Mouse (Mus musculus): ENCODE results near the gene Kif22. TPM values are rescaled to one million over a fixed set of nuclear protein-coding genes. Genes with fewer than 3 reads are reported as not detected.
"Not testable (repeated sequence)": the region's sequence is repeated elsewhere in the genome, so short reads cannot be mapped to it uniquely, and the experiment has no call there.

The Kif22 gene
- polyA plus RNA-seq (2015; fragmentation: Nextera tagmentation; extraction: Ambion mirVana), result 90.7 and 96.9 TPM in 2 replicates

- Histone ChIP-seq H3K4me1 (peaks cover 20% of the 10 kb centered on the region), H3K4me2 (peak within 1 kb of the TSS; percentile 90), H3K27ac (peak within 1 kb of the TSS; percentile 84), H3K4me3 (peak within 1 kb of the TSS; percentile 89), H3K9me3 (no peaks in the 10 kb centered on the region), H3K36me3 (peaks cover 3% of the 10 kb centered on the region; the same call in 1 of the 2 replicates), H3K27me3 (no peaks in the 10 kb centered on the region), H3K9ac (peak within 1 kb of the TSS; percentile 81)
- peak; percentile 84; the same call in 1 of the 2 replicates for ATAC-seq (ENCODE audit: insufficient number of reproducible peaks, low FRiP score, low TSS enrichment, low read depth)
- under 1% methylated on average over 53 of the region's 53 CpGs for WGBS
Measured at GRCm38 (mm10) chr7:127041851-127042672, at the start of gene Kif22. Kif22 (minus strand) TSS chr7:127042471.

DNA sequence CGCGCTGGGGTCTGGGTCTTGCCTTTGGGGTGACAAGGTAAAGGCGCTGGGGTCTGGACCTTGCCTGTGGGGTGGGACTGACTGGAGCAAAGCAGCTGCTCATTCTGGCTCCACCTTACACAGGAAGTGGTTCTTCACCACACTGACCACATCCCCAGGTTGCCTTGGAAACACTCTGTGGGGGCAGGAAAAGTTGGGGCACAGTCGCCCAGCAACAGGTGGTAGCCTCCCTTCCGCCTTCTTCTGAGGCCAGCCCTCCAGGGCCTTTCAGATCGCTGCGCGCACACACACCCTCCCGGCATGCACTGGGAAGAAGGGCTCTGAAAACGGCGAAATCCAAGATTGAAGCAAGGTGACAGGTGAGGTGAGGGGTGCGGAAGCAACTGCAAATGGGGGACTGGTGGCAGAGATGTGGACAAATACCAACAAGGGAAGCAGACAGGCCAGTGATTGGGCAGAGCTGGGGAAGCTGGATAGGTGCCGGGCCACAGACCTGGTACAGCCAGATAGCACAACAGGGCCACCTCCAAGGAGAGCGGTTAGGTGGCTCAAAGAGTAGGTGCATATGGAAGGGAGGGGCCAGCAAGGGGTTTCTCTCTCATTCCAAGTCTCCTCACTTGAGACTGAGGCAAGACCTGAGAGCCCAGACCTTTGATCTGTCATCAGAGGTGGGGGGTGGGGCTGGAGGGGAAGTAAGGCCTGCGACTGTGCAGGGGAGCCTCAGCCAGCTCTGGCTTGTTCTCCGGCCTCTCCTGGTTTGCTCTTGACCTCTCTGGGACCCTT, 49.0 kb upstream of the Kif22 start, which contains the start of gene AI467606:
Gene AI467606 (plus strand): TSS at position 246 of the 783 bp plus-strand sequence.
- Histone ChIP-seq H3K9me3 (no peaks in the 10 kb centered on the region), H3K27me3 (no peaks in the 10 kb centered on the region), H3K36me3 (no peaks in the 10 kb centered on the region), H3K9ac (no peak within 1 kb of the TSS), H3K27ac (no peak within 1 kb of the TSS), H3K4me1 (peaks cover 12% of the 10 kb centered on the region), H3K4me2 (peak within 1 kb of the TSS; percentile 33), H3K4me3 (peak within 1 kb of the TSS; percentile 24)
- WGBS, result 62% methylated on average over 16 of the region's 16 CpGs
- peak; percentile 72 for ATAC-seq (ENCODE audit: insufficient number of reproducible peaks, low FRiP score, low TSS enrichment, low read depth)

DNA sequence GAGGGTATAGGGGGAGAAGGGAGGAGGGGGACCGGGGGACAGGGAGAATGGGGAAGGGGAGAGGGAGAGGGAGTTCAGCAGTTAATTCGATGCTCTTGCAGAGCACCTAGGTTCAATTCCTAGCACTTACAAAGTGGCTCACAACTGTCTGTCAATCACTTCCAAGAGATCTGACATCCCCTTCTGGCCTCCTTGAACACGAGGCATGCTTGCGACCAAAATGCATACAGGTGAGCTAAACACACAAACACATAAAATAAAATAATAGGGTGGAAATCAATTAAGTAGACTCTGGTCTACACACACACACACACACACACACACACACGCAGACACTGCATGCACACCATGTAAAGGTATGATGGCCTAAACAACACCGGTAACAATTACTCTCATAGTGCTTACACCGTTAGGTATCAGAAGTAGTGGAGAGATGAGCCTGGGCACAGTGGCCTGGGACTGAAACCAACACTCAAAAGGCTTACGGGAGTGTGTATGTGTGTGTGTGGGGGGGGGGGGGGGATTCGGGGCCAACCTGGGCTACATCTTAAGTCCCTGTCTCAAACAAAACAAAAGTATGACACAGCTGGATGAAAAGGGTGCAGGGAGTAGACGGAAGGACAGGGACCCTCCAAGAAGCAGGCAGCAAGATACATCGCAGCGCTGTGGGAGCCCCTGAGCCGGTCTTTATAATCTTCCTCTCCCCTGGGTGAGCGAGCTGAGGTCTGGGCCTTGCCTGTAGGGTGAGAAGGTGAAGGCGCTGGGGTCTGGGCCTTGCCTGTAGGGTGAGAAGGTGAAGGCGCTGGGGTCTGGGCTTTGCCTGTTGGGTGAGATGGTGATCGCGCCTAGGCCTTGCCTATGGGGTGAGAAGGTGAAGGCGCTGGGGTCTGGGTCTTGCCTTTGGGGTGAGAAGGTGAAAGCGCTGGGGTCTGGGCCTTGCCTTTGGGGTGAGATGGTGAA, 48.2 kb upstream of the Kif22 start:
- Histone ChIP-seq H3K27me3 (no peaks in the 10 kb centered on the region), H3K4me1 (peaks cover 12% of the 10 kb centered on the region), H3K27ac (no peak overlapping the region), H3K4me2 (no peak overlapping the region), H3K36me3 (no peaks in the 10 kb centered on the region), H3K4me3 (no peak overlapping the region), H3K9me3 (no peaks in the 10 kb centered on the region), H3K9ac (no peak overlapping the region)
- peak; percentile 30; the same call in 1 of the 2 replicates for ATAC-seq (ENCODE audit: insufficient number of reproducible peaks, low FRiP score, low TSS enrichment, low read depth)
- WGBS, result 86% methylated on average over 20 of the region's 20 CpGs

- peaks cover 12% of the 10 kb centered on the region for H3K4me1 ChIP-seq
- no peaks in the 10 kb centered on the region for H3K9me3 ChIP-seq
- 0 out of 2 replicates have a peak overlapping the region, but pooled peaks have one; percentile 9 for H3K4me3 ChIP-seq
- peak overlapping the region; percentile 35 for H3K4me2 ChIP-seq
- H3K9ac ChIP-seq, result no peak overlapping the region
- no peak overlapping the region for H3K27ac ChIP-seq
- 22% methylated on average over 27 of the region's 27 CpGs for WGBS
- no peaks in the 10 kb centered on the region for H3K36me3 ChIP-seq
- no peak for ATAC-seq (ENCODE audit: insufficient number of reproducible peaks, low FRiP score, low TSS enrichment, low read depth)
- no peaks in the 10 kb centered on the region for H3K27me3 ChIP-seq
Measured at GRCm38 (mm10) chr7:127088901-127089845, 46.9 kb upstream of the Kif22 start.

GRCm38 (mm10) chr7:127088083-127088482, 45.8 kb upstream of the Kif22 start:
- no peak for ATAC-seq (ENCODE audit: insufficient number of reproducible peaks, low FRiP score, low TSS enrichment, low read depth)
- H3K4me3 ChIP-seq, result no peak overlapping the region
- H3K9me3 ChIP-seq, result no peaks in the 10 kb centered on the region
- no peaks in the 10 kb centered on the region for H3K36me3 ChIP-seq
- no peaks in the 10 kb centered on the region for H3K27me3 ChIP-seq
- no peak overlapping the region for H3K4me2 ChIP-seq
- H3K4me1 ChIP-seq, result peaks cover 12% of the 10 kb centered on the region
- H3K9ac ChIP-seq, result no peak overlapping the region
- 79% methylated on average over 3 of the region's 3 CpGs for WGBS
- H3K27ac ChIP-seq, result no peak overlapping the region

- ATAC-seq (ENCODE audit: insufficient number of reproducible peaks, low FRiP score, low TSS enrichment, low read depth); H3K27me3 ChIP-seq; H3K9me3 ChIP-seq; H3K4me3 ChIP-seq; H3K27ac ChIP-seq; H3K4me2 ChIP-seq; H3K9ac ChIP-seq; H3K36me3 ChIP-seq: not testable (repeated sequence)
- H3K4me1 ChIP-seq, result peaks cover 10% of the 10 kb centered on the region
- whole genome bisulfite sequencing, result 76% methylated on average over 6 of the region's 6 CpGs
Measured at GRCm38 (mm10) chr7:127087278-127088010, 45.2 kb upstream of the Kif22 start, which contains the start of gene Zg16. Zg16 (minus strand) TSS chr7:127087328.

GRCm38 (mm10) chr7:127085751-127086150, 43.5 kb upstream of the Kif22 start:
- not testable (repeated sequence) for H3K4me1 ChIP-seq; H3K36me3 ChIP-seq; H3K27me3 ChIP-seq; H3K4me3 ChIP-seq; H3K4me2 ChIP-seq; ATAC-seq (ENCODE audit: insufficient number of reproducible peaks, low FRiP score, low TSS enrichment, low read depth); H3K9me3 ChIP-seq; H3K27ac ChIP-seq; H3K9ac ChIP-seq
- 44% methylated on average over 6 of the region's 6 CpGs for WGBS

DNA sequence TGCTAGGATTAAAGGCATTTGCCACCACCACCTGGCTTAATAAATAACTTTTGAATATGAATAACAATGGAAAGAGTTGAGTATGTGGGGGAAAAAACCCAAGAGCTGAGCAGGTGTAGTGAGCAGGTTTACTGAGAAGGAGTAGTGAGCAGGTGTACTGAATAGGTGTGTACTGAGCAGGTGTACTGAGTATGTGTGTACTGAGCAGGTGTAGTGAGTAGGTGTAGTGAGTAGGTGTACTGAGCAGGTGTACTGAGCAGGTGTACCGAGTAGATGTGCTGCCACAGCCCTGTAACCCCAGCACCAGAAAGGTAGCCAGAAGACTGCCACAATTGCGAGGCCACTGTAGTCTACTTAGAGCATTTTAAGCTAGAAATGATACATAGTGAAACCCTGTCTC, 42.5 kb upstream of the Kif22 start:
- Histone ChIP-seq H3K4me3 (no peak overlapping the region), H3K27ac (no peak overlapping the region), H3K36me3 (no peaks in the 10 kb centered on the region), H3K27me3 (no peaks in the 10 kb centered on the region), H3K9me3 (no peaks in the 10 kb centered on the region), H3K4me2 (no peak overlapping the region), H3K4me1 (peaks cover 5% of the 10 kb centered on the region), H3K9ac (no peak overlapping the region)
- 75% methylated on average over 2 of the region's 2 CpGs for WGBS
- no peak for ATAC-seq (ENCODE audit: insufficient number of reproducible peaks, low FRiP score, low TSS enrichment, low read depth)

DNA sequence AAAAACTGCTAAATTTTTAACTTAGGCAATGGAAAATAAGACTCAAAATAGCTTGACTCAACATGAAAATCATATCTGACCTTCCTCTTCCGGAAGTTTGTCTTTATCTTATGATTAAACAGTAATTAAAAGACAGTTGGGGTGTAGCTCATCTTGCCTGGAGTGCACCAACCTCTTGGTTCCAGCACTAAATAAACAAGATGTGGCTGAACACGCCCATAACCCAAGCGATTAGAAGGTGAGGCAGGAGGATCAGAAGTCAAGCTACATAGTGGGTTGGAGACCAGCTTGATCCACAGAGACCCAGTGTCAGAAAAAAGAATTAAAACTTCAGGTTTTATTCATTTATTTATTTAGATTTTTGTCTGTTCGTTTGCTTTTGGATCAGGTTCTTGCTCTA, 41.4 kb upstream of the Kif22 start:
- Histone ChIP-seq H3K4me1 (peaks cover under 1% of the 10 kb centered on the region; the same call in 1 of the 2 replicates), H3K27ac (no peak overlapping the region), H3K27me3 (no peaks in the 10 kb centered on the region), H3K9me3 (no peaks in the 10 kb centered on the region), H3K9ac (no peak overlapping the region), H3K4me2 (no peak overlapping the region), H3K4me3 (no peak overlapping the region), H3K36me3 (no peaks in the 10 kb centered on the region)
- 85% methylated on average over 4 of the region's 4 CpGs for WGBS
- ATAC-seq (ENCODE audit: insufficient number of reproducible peaks, low FRiP score, low TSS enrichment, low read depth), result no peak

DNA sequence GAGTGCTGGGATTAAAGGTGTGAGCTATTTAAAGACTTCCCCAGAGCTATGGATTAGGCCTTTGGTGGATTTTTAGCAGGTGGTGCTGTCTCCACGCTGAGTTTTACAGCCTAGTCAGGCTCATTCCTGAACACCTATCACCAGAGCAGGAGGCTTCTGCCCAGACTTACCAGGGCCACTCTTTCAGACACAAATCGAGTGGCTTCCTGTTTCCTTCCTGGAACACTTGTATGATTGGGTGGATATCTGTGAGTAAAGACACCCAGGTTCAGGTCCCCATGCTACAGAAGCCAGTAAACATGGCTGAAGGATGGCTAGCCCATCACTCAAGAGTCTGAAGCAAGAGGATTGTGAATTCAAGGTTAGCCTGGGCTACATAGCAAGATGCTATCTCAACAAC, 40.7 kb upstream of the Kif22 start:
- H3K9ac ChIP-seq, result no peak overlapping the region
- no peaks in the 10 kb centered on the region for H3K27me3 ChIP-seq
- H3K4me1 ChIP-seq, result no peaks in the 10 kb centered on the region
- H3K36me3 ChIP-seq, result no peaks in the 10 kb centered on the region
- H3K4me2 ChIP-seq, result no peak overlapping the region
- 52% methylated on average over 2 of the region's 2 CpGs for WGBS
- H3K9me3 ChIP-seq, result no peaks in the 10 kb centered on the region
- no peak overlapping the region for H3K4me3 ChIP-seq
- no peak for ATAC-seq (ENCODE audit: insufficient number of reproducible peaks, low FRiP score, low TSS enrichment, low read depth)
- H3K27ac ChIP-seq, result no peak overlapping the region
